Mouse (Mus musculus) neutrophil, adult 5-6 weeks (primary cell): ENCODE measurements around the gene Fblim1. TPM values are rescaled to one million over a fixed set of nuclear protein-coding genes. Genes with fewer than 3 reads are reported as not detected.

Experiments
- ATAC-seq: fragments of 151-379, 151-347 bp; 2 replicates; pipeline ENCODE4 v1.8.0; 2017; ENCODE audit warnings: mild to moderate bottlenecking, moderate TSS enrichment; ENCODE audit not compliant: insufficient number of reproducible peaks, poor library complexity, low FRiP score, severe bottlenecking; ENCODE audit errors: extremely low read depth
- total RNA-seq: library from RNA; stranded (forward); fragments of 200-1000 nt; gene quantifications from 2 replicates; pipeline ENCODE4 v1.2.3, GENCODE M21; 2017

The Fblim1 gene
- total RNA-seq, 1 experiment from 2014 or later = 0.12 TPM

- no peak for ATAC-seq
These were observed 2.0 kb downstream of the Fblim1 start for GRCm38 (mm10) chr4:141603921-141604320.

GRCm38 (mm10) chr4:141602523-141603223, 3.2 kb downstream of the Fblim1 start:
- ATAC-seq = no peak

- no peak for ATAC-seq
These were observed 4.6 kb downstream of the Fblim1 start for GRCm38 (mm10) chr4:141601148-141601862.

- no peak for ATAC-seq
These were observed 5.5 kb downstream of the Fblim1 start for GRCm38 (mm10) chr4:141600364-141600763.

GRCm38 (mm10) chr4:141599251-141600141, 6.4 kb downstream of the Fblim1 start:
- no peak for ATAC-seq

GRCm38 (mm10) chr4:141598894-141599250, 7.0 kb downstream of the Fblim1 start:
- ATAC-seq = no peak

- no peak for ATAC-seq
These were observed 7.5 kb downstream of the Fblim1 start for GRCm38 (mm10) chr4:141598199-141598893.

GRCm38 (mm10) chr4:141596700-141597328, 9.1 kb downstream of the Fblim1 start:
- ATAC-seq = no peak

- ATAC-seq = no peak
These were observed 10.2 kb downstream of the Fblim1 start for GRCm38 (mm10) chr4:141595605-141596268.

GRCm38 (mm10) chr4:141595138-141595537, 10.8 kb downstream of the Fblim1 start:
- no peak for ATAC-seq

- no peak for ATAC-seq
These were observed 14.3 kb downstream of the Fblim1 start for GRCm38 (mm10) chr4:141591547-141591946.

GRCm38 (mm10) chr4:141583919-141584318, 22.0 kb downstream of the Fblim1 start:
- ATAC-seq = no peak

GRCm38 (mm10) chr4:141581051-141581450, 24.8 kb downstream of the Fblim1 start:
- no peak for ATAC-seq

- no peak for ATAC-seq
These were observed 27.1 kb downstream of the Fblim1 start for GRCm38 (mm10) chr4:141578833-141579232.

GRCm38 (mm10) chr4:141576877-141577276, 29.0 kb downstream of the Fblim1 start:
- no peak for ATAC-seq

- no peak for ATAC-seq
These were observed 29.5 kb downstream of the Fblim1 start for GRCm38 (mm10) chr4:141576404-141576803.

- ATAC-seq = peak; percentile 73
These were observed 30.9 kb downstream of the Fblim1 start for GRCm38 (mm10) chr4:141574789-141575702.
